Mouse (Mus musculus) neural tube, embryonic 11.5 days (tissue): ENCODE data around the gene Bmp6. TPM values are rescaled to one million over a fixed set of nuclear protein-coding genes. Genes with fewer than 3 reads are reported as not detected.

Experiments used
- ATAC-seq: fragments of 200-750 bp; cut with Nextera tagmentation; 2 replicates; pipeline ENCODE4 v1.8.0; 2017; ENCODE audit warnings: moderate number of reproducible peaks, mild to moderate bottlenecking, moderate TSS enrichment, moderate library complexity; ENCODE audit not compliant: insufficient read depth, low FRiP score, low TSS enrichment
- DNase-seq: peaks from one replicate; pipeline ENCODE4 v3.0.0-alpha.2; 2015; ENCODE audit warnings: low spot score
- H3K27ac ChIP-seq: fragments of 300-500 bp; sonication (generic); 2 replicates; pipeline ENCODE4 v1.5.1; 2014; ENCODE audit warnings: low read depth, mild to moderate bottlenecking, low read length
- H3K27me3 ChIP-seq: fragments of 300-500 bp; sonication (generic); 2 replicates; pipeline ENCODE4 v1.6.1; 2014; ENCODE audit warnings: mild to moderate bottlenecking, low read length, mixed read lengths; ENCODE audit not compliant: control insufficient read depth, insufficient read depth
- H3K36me3 ChIP-seq: fragments of 300-500 bp; sonication (generic); 2 replicates; pipeline ENCODE4 v1.6.1; 2014; ENCODE audit warnings: mild to moderate bottlenecking, low read length, moderate library complexity, mixed read lengths; ENCODE audit not compliant: control insufficient read depth, insufficient read depth
- H3K4me1 ChIP-seq: fragments of 300-500 bp; sonication (generic); 2 replicates; pipeline ENCODE4 v1.6.1; 2014; ENCODE audit warnings: low read length, mixed read lengths; ENCODE audit not compliant: control insufficient read depth, insufficient read depth
- H3K4me2 ChIP-seq: fragments of 300-500 bp; sonication (generic); 2 replicates; pipeline ENCODE4 v1.6.1; 2014; ENCODE audit warnings: low read depth, mild to moderate bottlenecking, moderate library complexity
- H3K4me3 ChIP-seq: fragments of 300-500 bp; sonication (generic); 2 replicates; pipeline ENCODE4 v1.5.1; 2014; ENCODE audit warnings: low read depth, low read length
- H3K9ac ChIP-seq: fragments of 300-500 bp; sonication (generic); 2 replicates; pipeline ENCODE4 v1.6.1; 2014; ENCODE audit warnings: mild to moderate bottlenecking, low read length
- H3K9me3 ChIP-seq: fragments of 300-500 bp; sonication (generic); 2 replicates; pipeline ENCODE4 v1.6.1; 2016; ENCODE audit warnings: low read length; ENCODE audit not compliant: control insufficient read depth
- WGBS: fragments of 180-500 bp; shearing (Covaris S2); extraction: QIAGEN DNeasy Blood & Tissue Kit; methylation state at CpG from one replicate; pipeline ENCODE4 v1.1.7; 2014; 5-methylcytosine and 5-hydroxymethylcytosine counted together
- polyA plus RNA-seq: library from polyadenylated mRNA; unstranded; fragments of >200 nt; fragmentation: Nextera tagmentation; extraction: Ambion mirVana; gene quantifications from 2 replicates; pipeline ENCODE4 v1.2.1, GENCODE M21; 2014

Gene Bmp6
- polyA plus RNA-seq, 1 experiment from 2014 or later = 2.2 TPM

GRCm38 (mm10) chr13:38531498-38531897, 186.6 kb downstream of the Bmp6 start:
- no peak for ATAC-seq

GRCm38 (mm10) chr13:38533461-38533860, 188.6 kb downstream of the Bmp6 start:
- peaks cover 1% of the 10 kb centered on the region; the same call in 1 of the 2 replicates for H3K4me1 ChIP-seq
- ATAC-seq = no peak
- H3K27me3 ChIP-seq = no peaks in the 10 kb centered on the region
- no peak overlapping the region for H3K9ac ChIP-seq
- H3K9me3 ChIP-seq = no peaks in the 10 kb centered on the region
- no peaks in the 10 kb centered on the region for H3K36me3 ChIP-seq
- H3K4me3 ChIP-seq = no peak overlapping the region
- H3K27ac ChIP-seq = no peak overlapping the region
- 88% methylated on average over 10 of the region's 10 CpGs for WGBS
- no peak overlapping the region for H3K4me2 ChIP-seq
- no peak for DNase-seq

More at GRCm38 (mm10) chr13:38531498-38531897, 186.6 kb downstream of the Bmp6 start:
- H3K27ac ChIP-seq = no peak overlapping the region
- H3K9me3 ChIP-seq = no peaks in the 10 kb centered on the region
- WGBS = 91% methylated on average over 4 of the region's 4 CpGs
- H3K27me3 ChIP-seq = no peaks in the 10 kb centered on the region
- no peak for DNase-seq
- H3K9ac ChIP-seq = no peak overlapping the region
- peaks cover 2% of the 10 kb centered on the region for H3K4me1 ChIP-seq
- H3K4me2 ChIP-seq = no peak overlapping the region
- H3K36me3 ChIP-seq = no peaks in the 10 kb centered on the region
- H3K4me3 ChIP-seq = no peak overlapping the region

GRCm38 (mm10) chr13:38534016-38534415, 189.1 kb downstream of the Bmp6 start:
- H3K9me3 ChIP-seq = no peaks in the 10 kb centered on the region
- H3K27me3 ChIP-seq = no peaks in the 10 kb centered on the region
- WGBS = 63% methylated on average over 6 of the region's 6 CpGs
- DNase-seq = no peak
- no peaks in the 10 kb centered on the region for H3K36me3 ChIP-seq
- H3K9ac ChIP-seq = no peak overlapping the region
- ATAC-seq = no peak
- H3K4me2 ChIP-seq = no peak overlapping the region
- H3K27ac ChIP-seq = no peak overlapping the region
- H3K4me3 ChIP-seq = no peak overlapping the region
- no peaks in the 10 kb centered on the region for H3K4me1 ChIP-seq

GRCm38 (mm10) chr13:38534731-38535130, 189.8 kb downstream of the Bmp6 start:
- H3K4me2 ChIP-seq = no peak overlapping the region

GRCm38 (mm10) chr13:38537521-38537920, 192.6 kb downstream of the Bmp6 start:
- ATAC-seq = no peak
- H3K9ac ChIP-seq = no peak overlapping the region
- H3K4me3 ChIP-seq = no peak overlapping the region
- DNase-seq = no peak
- H3K4me2 ChIP-seq = no peak overlapping the region
- H3K36me3 ChIP-seq = no peaks in the 10 kb centered on the region
- H3K27ac ChIP-seq = no peak overlapping the region
- H3K4me1 ChIP-seq = no peaks in the 10 kb centered on the region
- no peaks in the 10 kb centered on the region for H3K9me3 ChIP-seq
- H3K27me3 ChIP-seq = no peaks in the 10 kb centered on the region

More at GRCm38 (mm10) chr13:38534731-38535130, 189.8 kb downstream of the Bmp6 start:
- Histone ChIP-seq H3K27me3 (no peaks in the 10 kb centered on the region), H3K9ac (no peak overlapping the region), H3K9me3 (no peaks in the 10 kb centered on the region), H3K27ac (no peak overlapping the region), H3K36me3 (no peaks in the 10 kb centered on the region), H3K4me1 (no peaks in the 10 kb centered on the region), H3K4me3 (no peak overlapping the region)
- ATAC-seq (no peak), DNase-seq (no peak)
- whole genome bisulfite sequencing = 92% methylated on average over 6 of the region's 6 CpGs

- no peaks in the 10 kb centered on the region for H3K27me3 ChIP-seq
- H3K4me2 ChIP-seq = no peak overlapping the region
- no peak overlapping the region for H3K9ac ChIP-seq
- H3K9me3 ChIP-seq = no peaks in the 10 kb centered on the region
- DNase-seq = no peak
- H3K36me3 ChIP-seq = no peaks in the 10 kb centered on the region
- no peak overlapping the region for H3K27ac ChIP-seq
- ATAC-seq = no peak
- no peak overlapping the region for H3K4me3 ChIP-seq
- H3K4me1 ChIP-seq = no peaks in the 10 kb centered on the region
- WGBS = 90% methylated on average over 7 of the region's 7 CpGs
Measured at GRCm38 (mm10) chr13:38539192-38539900, 194.4 kb downstream of the Bmp6 start.

- ATAC-seq = no peak
- H3K36me3 ChIP-seq = no peaks in the 10 kb centered on the region
- H3K4me3 ChIP-seq = no peak overlapping the region
- no peak overlapping the region for H3K27ac ChIP-seq
- WGBS = 82% methylated on average over 8 of the region's 8 CpGs
- no peak overlapping the region for H3K9ac ChIP-seq
- no peaks in the 10 kb centered on the region for H3K4me1 ChIP-seq
- H3K27me3 ChIP-seq = no peaks in the 10 kb centered on the region
- no peaks in the 10 kb centered on the region for H3K9me3 ChIP-seq
- DNase-seq = no peak
- H3K4me2 ChIP-seq = no peak overlapping the region
Measured at GRCm38 (mm10) chr13:38543455-38544125, 198.7 kb downstream of the Bmp6 start.

- Histone ChIP-seq H3K4me1 (no peaks in the 10 kb centered on the region), H3K9me3 (no peaks in the 10 kb centered on the region)
Measured at GRCm38 (mm10) chr13:38544769-38545445, 200.0 kb downstream of the Bmp6 start.

More at GRCm38 (mm10) chr13:38544769-38545445, 200.0 kb downstream of the Bmp6 start:
- Histone ChIP-seq H3K27ac (no peak overlapping the region), H3K27me3 (no peaks in the 10 kb centered on the region), H3K4me2 (no peak overlapping the region), H3K4me3 (no peak overlapping the region), H3K9ac (no peak overlapping the region), H3K36me3 (no peaks in the 10 kb centered on the region)
- WGBS = 85% methylated on average over 8 of the region's 8 CpGs
- DNase-seq = no peak
- ATAC-seq = no peak
